Mouse (Mus musculus): ENCODE results near the gene Fdx1.

Fdx1 gene

GRCm38 (mm10) chr9:51908838-51909237 is 54.5 kb downstream of the Fdx1 start:
- DNase-seq (ENCODE audit: extremely low read depth, low read depth, low spot score), result no peak

GRCm38 (mm10) chr9:51908255-51908654 is 55.1 kb downstream of the Fdx1 start:
- no peak for DNase-seq (ENCODE audit: extremely low read depth, low read depth, low spot score)

GRCm38 (mm10) chr9:51906938-51907337 is 56.4 kb downstream of the Fdx1 start:
- DNase-seq (ENCODE audit: extremely low read depth, low read depth, low spot score), result no peak

Measured in fat pad, adult 2 months (tissue).